Mouse (Mus musculus): ENCODE measurements around the gene Adcy9. TPM values are rescaled to one million over a fixed set of nuclear protein-coding genes. Genes with fewer than 3 reads are reported as not detected.

Gene Adcy9
- total and polyA plus RNA-seq, 2 experiments from 2014 or later = 4.1 to 31.6 TPM

Other genes with a start within 250 kb of the Adcy9 start
- 61.0 and 66.2 TPM in 2 replicates for gene Crebbp, start 206.5 kb downstream of the Adcy9 start, total RNA-seq (2014; rRNA removed)
- 25.2 and 29.3 TPM in 2 replicates for gene Crebbp, start 206.5 kb downstream of the Adcy9 start, polyA plus RNA-seq (2015; fragmentation: Nextera tagmentation; extraction: Ambion mirVana)
- gene Srl, start 121.3 kb upstream of the Adcy9 start, total RNA-seq (2014; rRNA removed) = 34.4 and 59.9 TPM in 2 replicates
- 11.3 and 11.6 TPM in 2 replicates for gene Srl, start 121.3 kb upstream of the Adcy9 start, polyA plus RNA-seq (2015; fragmentation: Nextera tagmentation; extraction: Ambion mirVana)
- 6.7 and 6.8 TPM in 2 replicates for gene Tfap4, start 139.4 kb upstream of the Adcy9 start, total RNA-seq (2014; rRNA removed)
- 5.2 and 5.9 TPM in 2 replicates for gene Tfap4, start 139.4 kb upstream of the Adcy9 start, polyA plus RNA-seq (2015; fragmentation: Nextera tagmentation; extraction: Ambion mirVana)
- gene Glis2, start 174.2 kb upstream of the Adcy9 start, total RNA-seq (2014; rRNA removed) = 20.0 and 20.6 TPM in 2 replicates
- 10.8 and 12.0 TPM in 2 replicates for gene Glis2, start 174.2 kb upstream of the Adcy9 start, polyA plus RNA-seq (2015; fragmentation: Nextera tagmentation; extraction: Ambion mirVana)
- gene Pam16, start 204.5 kb upstream of the Adcy9 start, total RNA-seq (2014; rRNA removed) = 31.7 and 40.2 TPM in 2 replicates
- 134 TPM in 2 replicates for gene Pam16, start 204.5 kb upstream of the Adcy9 start, polyA plus RNA-seq (2015; fragmentation: Nextera tagmentation; extraction: Ambion mirVana)
- 12.0 and 14.2 TPM in 2 replicates for gene Vasn, start 219.4 kb upstream of the Adcy9 start, total RNA-seq (2014; rRNA removed)
- 4.7 TPM in 2 replicates for gene Vasn, start 219.4 kb upstream of the Adcy9 start, polyA plus RNA-seq (2015; fragmentation: Nextera tagmentation; extraction: Ambion mirVana)
- 62.1 and 65.5 TPM in 2 replicates for gene Dnaja3, start 219.5 kb upstream of the Adcy9 start, total RNA-seq (2014; rRNA removed)
- 54.1 and 57.0 TPM in 2 replicates for gene Dnaja3, start 219.5 kb upstream of the Adcy9 start, polyA plus RNA-seq (2015; fragmentation: Nextera tagmentation; extraction: Ambion mirVana)

Data from midbrain, postnatal 0 days (tissue).